Mouse (Mus musculus) neutrophil, adult 5-6 weeks (primary cell): ENCODE measurements around the gene Aifm1. TPM values are rescaled to one million over a fixed set of nuclear protein-coding genes. Genes with fewer than 3 reads are reported as not detected.

Experiments
- ATAC-seq: fragments of 151-379, 151-347 bp; 2 replicates; pipeline ENCODE4 v1.8.0; 2017; ENCODE audit warnings: mild to moderate bottlenecking, moderate TSS enrichment; ENCODE audit not compliant: insufficient number of reproducible peaks, poor library complexity, low FRiP score, severe bottlenecking; ENCODE audit errors: extremely low read depth
- total RNA-seq: library from RNA; stranded (forward); fragments of 200-1000 nt; gene quantifications from 2 replicates; pipeline ENCODE4 v1.2.3, GENCODE M21; 2017

Aifm1 gene
- total RNA-seq = 24.4 and 27.6 TPM in 2 replicates

GRCm38 (mm10) chrX:48513166-48513807 lies at the start of gene Aifm1:
Gene Aifm1, minus strand, starts transcription at chrX:48513563.
- peak; percentile 100 for ATAC-seq

DNA sequence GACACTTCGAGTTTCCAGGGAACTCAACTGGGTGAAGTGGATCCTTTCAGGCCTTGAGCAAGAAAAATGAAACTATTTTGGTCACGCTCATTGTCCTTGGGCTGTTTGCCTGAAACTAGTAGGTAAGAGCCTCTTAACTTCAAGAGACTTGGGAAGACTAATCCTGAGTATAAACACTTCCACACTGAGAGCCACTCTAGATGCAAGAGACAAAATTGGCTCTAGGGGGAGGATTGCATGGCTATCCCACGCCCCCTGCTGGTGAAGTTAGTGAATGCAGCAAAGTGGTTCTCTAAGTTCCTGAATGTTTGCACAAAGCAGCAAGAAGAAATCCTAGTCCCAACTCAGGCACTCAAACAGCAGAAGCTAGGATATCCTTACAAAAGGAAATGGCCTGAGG lies 18.8 kb upstream of the Aifm1 start:
- 0 out of 2 replicates have a peak, but pooled peaks have one; percentile 51 for ATAC-seq

DNA sequence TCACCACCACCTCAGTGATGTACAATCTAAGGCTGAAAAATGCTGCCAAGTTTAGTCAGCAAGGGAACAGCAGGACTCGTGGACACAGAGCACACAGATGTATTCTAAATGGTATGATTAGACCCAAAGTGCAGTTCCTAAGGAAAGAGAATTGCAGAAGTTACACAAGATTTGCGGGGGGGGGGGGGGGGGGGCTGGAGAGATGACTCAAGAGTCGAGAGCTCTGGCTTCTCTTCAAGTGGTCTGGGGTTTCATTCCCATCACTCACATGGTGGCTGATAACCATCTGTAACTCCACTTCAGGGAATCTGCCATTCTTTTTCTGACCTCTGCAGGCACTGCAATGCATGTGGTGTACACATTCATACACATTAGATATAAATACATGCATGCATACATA lies 13.1 kb upstream of the Aifm1 start:
- no peak for ATAC-seq

DNA sequence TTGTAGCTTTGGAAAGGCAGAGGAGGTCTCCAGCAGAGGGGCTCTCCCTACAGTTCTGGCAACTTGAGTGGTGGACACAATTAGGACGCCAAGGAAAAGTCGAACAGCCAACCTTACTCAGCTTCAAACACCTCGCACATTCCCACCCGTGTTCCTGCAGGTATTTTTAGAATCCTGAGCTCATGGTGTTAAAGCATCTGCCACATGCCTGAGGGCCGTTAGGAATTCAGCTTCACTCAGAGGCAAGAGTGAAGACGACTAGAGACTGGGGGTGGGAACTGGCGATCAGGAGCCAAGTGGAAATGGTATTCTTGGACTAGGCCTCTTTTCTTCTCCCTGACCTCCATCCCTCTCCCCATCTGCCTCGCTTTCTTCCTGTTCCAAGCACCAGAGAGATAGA lies 12.5 kb upstream of the Aifm1 start:
- ATAC-seq = no peak

DNA sequence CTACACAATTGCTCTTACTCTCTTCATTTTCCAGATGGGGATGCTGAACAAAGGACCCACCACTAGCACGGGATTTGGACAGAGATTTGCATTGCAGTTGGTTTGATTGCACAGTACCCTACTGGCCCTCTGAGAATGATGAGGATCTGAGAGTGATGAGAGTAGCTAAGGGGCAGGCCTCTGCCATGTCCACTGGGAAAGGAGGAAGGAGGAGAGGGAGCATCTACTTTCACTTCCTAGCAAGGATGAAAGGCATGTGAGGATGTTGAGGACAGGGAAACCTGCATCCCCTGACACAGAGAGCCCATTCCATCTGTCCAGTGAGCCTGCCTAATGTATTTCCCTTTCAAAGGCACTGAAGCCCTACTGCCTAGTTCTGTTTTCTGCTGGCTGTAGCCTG lies 12.0 kb upstream of the Aifm1 start:
- ATAC-seq = no peak

DNA sequence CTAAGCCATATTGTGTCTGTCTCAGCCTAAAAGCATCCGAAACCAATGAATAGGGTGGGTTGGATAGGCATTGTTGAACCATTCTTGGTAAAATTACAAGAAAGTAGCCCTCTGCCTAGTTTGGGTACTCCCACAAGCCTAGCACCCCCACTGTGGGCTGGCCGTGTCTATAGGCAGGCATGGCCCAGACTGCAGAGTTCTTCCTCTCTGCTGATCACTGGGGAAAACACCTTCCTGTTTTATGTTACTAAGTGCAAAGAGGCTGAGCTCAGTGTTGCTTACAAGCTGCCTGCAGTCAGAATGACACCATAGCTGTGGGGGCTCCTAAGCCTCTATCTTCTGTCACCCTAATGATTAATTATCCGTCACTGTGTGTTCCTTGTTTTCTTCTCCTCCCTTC lies 10.1 kb upstream of the Aifm1 start:
- ATAC-seq = peak; percentile 36; the same call in 1 of the 2 replicates

GRCm38 (mm10) chrX:48521651-48522050 lies 8.3 kb upstream of the Aifm1 start:
- ATAC-seq = no peak

DNA sequence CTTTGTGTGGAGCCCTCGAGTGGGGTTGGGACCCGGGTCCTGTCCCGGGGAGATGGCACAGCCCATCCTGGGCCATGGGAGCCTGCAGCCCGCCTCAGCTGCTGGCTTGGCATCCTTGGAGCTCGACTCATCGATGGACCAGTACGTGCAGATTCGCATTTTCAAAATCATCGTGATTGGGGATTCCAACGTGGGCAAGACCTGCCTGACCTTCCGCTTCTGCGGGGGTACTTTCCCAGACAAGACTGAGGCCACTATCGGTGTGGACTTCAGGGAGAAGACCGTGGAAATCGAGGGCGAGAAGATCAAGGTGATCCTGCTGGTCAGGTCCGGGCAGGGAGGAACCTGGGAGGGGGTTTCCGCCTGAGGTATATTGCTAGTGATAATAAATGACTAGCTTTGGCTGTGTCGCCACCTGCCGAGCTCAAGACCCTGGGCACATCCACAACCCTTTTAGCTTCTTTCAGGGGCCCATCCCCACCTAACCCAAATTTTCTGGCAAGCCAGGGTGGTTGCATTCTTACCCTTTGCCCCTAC lies 6.3 kb upstream of the Aifm1 start:
- ATAC-seq = no peak

GRCm38 (mm10) chrX:48518808-48519548 lies 5.6 kb upstream of the Aifm1 start, which contains the start of gene Rab33a:
Gene Rab33a, plus strand, starts transcription at chrX:48519285.
- ATAC-seq = peak; percentile 19; the same call in 1 of the 2 replicates

DNA sequence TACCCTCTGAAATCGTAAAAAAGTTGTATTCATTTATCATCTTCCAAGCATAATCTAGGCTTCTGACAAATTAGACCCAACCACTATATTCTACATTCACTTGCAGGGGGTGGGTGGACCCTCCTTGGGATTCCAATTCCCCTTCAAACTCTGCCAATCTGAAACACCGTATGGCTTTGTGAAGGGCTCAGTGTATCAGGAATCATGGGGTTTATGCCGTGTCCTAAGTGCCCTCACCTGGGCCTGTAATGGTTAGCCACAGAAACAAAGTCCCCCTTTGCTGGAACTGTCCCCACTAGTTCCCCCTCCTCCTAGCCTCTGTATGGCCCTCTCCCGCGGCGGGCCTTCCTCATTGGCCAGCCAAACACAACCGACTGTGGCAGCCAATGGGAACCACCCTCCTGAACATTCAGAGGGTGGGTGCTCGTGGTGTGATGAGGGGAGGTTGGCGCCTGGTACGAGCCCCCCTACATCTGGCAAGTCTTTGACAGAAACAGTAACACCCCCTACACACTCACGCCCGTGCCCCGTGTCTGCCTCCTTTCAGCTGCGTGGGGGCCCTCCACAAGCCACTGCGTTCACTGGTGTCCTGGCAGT lies 4.9 kb upstream of the Aifm1 start:
- no peak for ATAC-seq

GRCm38 (mm10) chrX:48513824-48514223 lies 461 bp upstream of the Aifm1 start:
- no peak for ATAC-seq

DNA sequence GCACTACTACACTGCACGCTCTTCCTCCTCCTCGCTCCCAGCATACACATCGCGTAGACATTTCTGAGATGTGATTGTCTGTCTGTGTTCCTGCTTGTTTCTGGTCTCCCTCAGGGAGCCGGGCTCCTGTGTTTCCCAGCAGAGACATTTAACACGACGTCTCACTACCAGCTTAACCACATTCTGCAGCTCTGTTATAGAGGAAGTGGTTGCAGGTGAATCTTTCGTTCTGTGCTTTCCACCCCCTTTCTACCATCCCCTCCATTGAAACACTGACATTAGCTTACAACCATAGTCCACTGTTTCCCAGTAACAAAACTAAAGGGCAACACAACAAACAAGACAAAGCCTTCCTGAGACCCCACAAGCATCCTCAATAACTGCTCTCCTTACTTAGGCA lies 19.6 kb downstream of the Aifm1 start:
- ATAC-seq = no peak

GRCm38 (mm10) chrX:48481687-48482086 lies 31.7 kb downstream of the Aifm1 start:
- ATAC-seq = no peak

DNA sequence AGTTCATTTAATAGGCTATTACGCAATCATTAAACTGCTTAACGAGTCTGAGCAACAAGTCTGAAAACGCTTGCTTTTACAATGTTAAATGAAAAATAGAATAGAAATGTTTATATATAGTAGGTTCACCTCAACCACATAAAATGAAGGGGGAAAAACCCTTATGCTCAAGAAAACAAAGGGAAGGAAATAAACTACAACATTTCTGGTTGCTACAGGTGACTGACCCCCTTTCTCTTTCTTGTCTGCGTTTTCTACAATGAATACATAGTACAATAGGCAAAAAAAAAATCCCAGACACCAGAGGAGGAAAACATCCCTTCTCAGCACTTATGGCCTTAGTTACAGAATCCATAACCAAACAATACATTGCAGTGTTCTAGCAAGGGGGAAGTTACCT lies 32.3 kb downstream of the Aifm1 start:
- no peak for ATAC-seq

- no peak for ATAC-seq
These were observed 45.9 kb downstream of the Aifm1 start for GRCm38 (mm10) chrX:48467355-48467946.

DNA sequence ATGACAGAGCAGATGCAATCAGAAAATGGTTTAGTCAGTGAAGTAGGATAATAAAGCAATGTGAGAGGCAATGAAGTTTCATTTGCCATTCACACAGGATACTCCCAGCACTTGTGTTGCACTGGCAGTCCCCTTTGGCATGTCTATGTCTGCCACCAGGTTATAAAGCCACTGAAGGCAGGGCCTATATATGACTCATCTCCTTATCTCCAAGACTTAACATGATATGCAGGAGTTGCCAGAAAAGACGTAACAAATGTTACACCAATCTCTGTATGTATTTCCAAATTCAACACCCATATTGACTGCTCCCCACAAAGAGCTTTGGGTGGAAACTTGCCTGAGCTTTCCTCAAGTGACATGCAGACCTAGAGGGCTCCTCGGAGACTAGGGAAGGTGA lies 47.2 kb downstream of the Aifm1 start:
- ATAC-seq = no peak

GRCm38 (mm10) chrX:48464436-48464835 lies 48.9 kb downstream of the Aifm1 start:
- ATAC-seq = no peak

DNA sequence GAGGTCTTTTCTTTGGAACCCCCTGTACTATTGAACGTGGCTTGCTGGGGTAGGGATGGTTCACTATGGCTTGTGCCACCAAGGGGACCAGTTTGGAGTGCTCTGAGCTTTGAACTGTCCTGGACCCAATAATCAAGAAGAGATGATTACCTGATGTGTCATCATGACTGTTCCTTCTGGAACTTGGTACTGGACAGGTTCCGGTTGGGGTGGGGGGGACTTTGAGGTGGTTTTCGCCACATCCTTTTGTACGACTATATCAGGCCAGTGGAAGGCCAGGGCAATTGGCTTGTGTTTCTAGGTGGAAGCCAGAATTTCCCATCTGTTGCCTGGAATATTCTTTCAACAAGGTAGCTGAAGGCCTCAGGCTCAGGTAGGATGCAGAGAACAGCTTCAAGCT lies 49.7 kb downstream of the Aifm1 start:
- no peak for ATAC-seq

DNA sequence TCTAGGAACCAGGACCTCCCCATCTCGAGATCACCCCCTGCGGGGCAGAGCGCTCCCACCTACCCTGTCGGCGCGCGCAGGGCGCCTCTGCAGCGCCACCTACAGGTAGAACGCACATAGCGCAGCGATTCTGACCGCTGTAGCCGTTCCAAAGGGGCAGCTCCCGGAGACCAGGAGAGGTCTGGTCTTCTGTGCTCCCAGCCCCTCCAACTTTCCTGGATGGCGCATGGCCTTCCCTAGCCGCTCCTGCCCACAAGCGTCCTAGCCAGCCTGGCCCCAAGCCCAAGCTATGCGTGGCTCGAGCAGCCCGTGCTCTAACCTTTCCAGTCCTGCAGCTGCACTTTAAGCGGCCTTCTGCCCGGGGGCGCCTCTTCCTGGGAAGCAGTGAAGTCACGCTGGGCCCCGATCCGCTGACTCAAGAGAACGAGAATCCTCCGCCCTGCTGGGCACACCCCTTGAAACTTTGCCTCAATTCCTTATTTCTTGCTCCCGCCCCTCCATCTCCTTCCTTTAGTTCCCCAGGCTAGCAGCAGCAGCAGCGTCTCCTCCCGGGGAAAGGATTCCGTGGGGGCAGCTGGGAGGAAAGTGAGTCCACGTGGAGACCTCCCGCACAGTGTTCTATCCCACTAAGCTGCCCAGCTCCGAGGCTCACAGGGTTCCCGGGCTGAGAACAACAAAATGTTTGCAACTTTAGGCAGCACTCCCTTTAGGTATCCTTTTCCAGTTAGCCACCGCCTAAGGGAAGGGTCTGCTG lies 50.4 kb downstream of the Aifm1 start, which contains the start of gene Elf4:
Gene Elf4 (minus strand): TSS at position 379 of the 754 bp plus-strand sequence.
- ATAC-seq = peak; percentile 74
